Mouse (Mus musculus) midbrain, embryonic 11.5 days (tissue): ENCODE data around the gene Gtf3c2. TPM values are rescaled to one million over a fixed set of nuclear protein-coding genes. Genes with fewer than 3 reads are reported as not detected.
A peak's percentile ranks its signal among the peaks of the same experiment; 100 is the strongest.

ENCODE experiments used
- ATAC-seq: fragments of 200-750 bp; cut with Nextera tagmentation; 2 replicates; pipeline ENCODE4 v1.8.0; 2017; ENCODE audit warnings: moderate TSS enrichment, moderate library complexity; ENCODE audit not compliant: low FRiP score
- DNase-seq: peaks from one replicate; pipeline ENCODE4 v3.0.0; 2015; ENCODE audit warnings: low spot score; ENCODE audit errors: missing footprints
- H3K27ac ChIP-seq: fragments of 300-500 bp; sonication (generic); 2 replicates; pipeline ENCODE4 v1.5.1; 2014; ENCODE audit warnings: low read depth, low read length
- H3K27me3 ChIP-seq: fragments of 300-500 bp; sonication (generic); 2 replicates; pipeline ENCODE4 v1.6.1; 2014; ENCODE audit warnings: mild to moderate bottlenecking, low read length, moderate library complexity, mixed read lengths; ENCODE audit not compliant: control insufficient read depth, insufficient read depth
- H3K36me3 ChIP-seq: fragments of 300-500 bp; sonication (generic); 2 replicates; pipeline ENCODE4 v1.6.1; 2014; ENCODE audit warnings: mild to moderate bottlenecking, low read length, moderate library complexity, mixed read lengths; ENCODE audit not compliant: control insufficient read depth, insufficient read depth
- H3K4me1 ChIP-seq: fragments of 300-500 bp; sonication (generic); 2 replicates; pipeline ENCODE4 v1.6.1; 2014; ENCODE audit warnings: low read length; ENCODE audit not compliant: control insufficient read depth, insufficient read depth
- H3K4me2 ChIP-seq: fragments of 300-500 bp; sonication (generic); 2 replicates; pipeline ENCODE4 v1.6.1; 2014; ENCODE audit warnings: mild to moderate bottlenecking, moderate library complexity
- H3K4me3 ChIP-seq: fragments of 300-500 bp; sonication (generic); 2 replicates; pipeline ENCODE4 v1.5.1; 2014; ENCODE audit warnings: low read depth, low read length
- H3K9ac ChIP-seq: fragments of 300-500 bp; sonication (generic); 2 replicates; pipeline ENCODE4 v1.6.1; 2014; ENCODE audit warnings: low read length
- H3K9me3 ChIP-seq: fragments of 300-500 bp; sonication (generic); 2 replicates; pipeline ENCODE4 v1.6.1; 2016; ENCODE audit warnings: low read length; ENCODE audit not compliant: control insufficient read depth
- WGBS: fragments of 180-500 bp; shearing (Covaris S2); extraction: QIAGEN DNeasy Blood & Tissue Kit; methylation state at CpG from one replicate; pipeline ENCODE4 v1.1.7; 2014; 5-methylcytosine and 5-hydroxymethylcytosine counted together
- polyA plus RNA-seq: library from polyadenylated mRNA; unstranded; fragments of >200 nt; fragmentation: Nextera tagmentation; extraction: Ambion mirVana; gene quantifications from 2 replicates; pipeline ENCODE4 v1.2.1, GENCODE M21; 2014

The Gtf3c2 gene
- 71.9 and 72.5 TPM in 2 replicates for polyA plus RNA-seq

GRCm38 (mm10) chr5:31179766-31180630, at the start of gene Gtf3c2, which contains the start of gene Gm29609:
TSS of gene Gtf3c2 (minus strand) at chr5:31180144.
TSS of gene Gm29609 (minus strand) at chr5:31179911.
- Histone ChIP-seq H3K4me3 (peak within 1 kb of the TSS; percentile 67), H3K4me2 (peak within 1 kb of the TSS; percentile 88), H3K36me3 (no peaks in the 10 kb centered on the region), H3K9ac (peak within 1 kb of the TSS; percentile 95), H3K27me3 (no peaks in the 10 kb centered on the region), H3K4me1 (peaks cover 5% of the 10 kb centered on the region), H3K27ac (peak within 1 kb of the TSS; percentile 95), H3K9me3 (no peaks in the 10 kb centered on the region)
- ATAC-seq: peak; percentile 98
- DNase-seq: peak; percentile 100
- WGBS: under 1% methylated on average over 59 of the region's 59 CpGs

- 63% methylated on average over 1 of the region's 1 CpGs for WGBS
- no peaks in the 10 kb centered on the region for H3K27me3 ChIP-seq
- H3K4me2 ChIP-seq: no peak overlapping the region
- no peak for DNase-seq
- no peak overlapping the region for H3K9ac ChIP-seq
- no peaks in the 10 kb centered on the region for H3K9me3 ChIP-seq
- H3K4me3 ChIP-seq: no peak overlapping the region
- ATAC-seq: no peak
- no peak overlapping the region for H3K27ac ChIP-seq
- no peaks in the 10 kb centered on the region for H3K36me3 ChIP-seq
- no peaks in the 10 kb centered on the region for H3K4me1 ChIP-seq
Measured at GRCm38 (mm10) chr5:31226641-31227040, 46.7 kb upstream of the Gtf3c2 start.

GRCm38 (mm10) chr5:31222696-31223095, 42.8 kb upstream of the Gtf3c2 start:
- Histone ChIP-seq H3K9ac (no peak overlapping the region), H3K36me3 (no peaks in the 10 kb centered on the region), H3K27ac (no peak overlapping the region), H3K4me1 (peaks cover 8% of the 10 kb centered on the region; the same call in 1 of the 2 replicates), H3K27me3 (no peaks in the 10 kb centered on the region), H3K4me3 (no peak overlapping the region), H3K9me3 (no peaks in the 10 kb centered on the region), H3K4me2 (no peak overlapping the region)
- DNase-seq (no peak), ATAC-seq (no peak)
- 92% methylated on average over 9 of the region's 9 CpGs for WGBS

GRCm38 (mm10) chr5:31221304-31221945, 41.5 kb upstream of the Gtf3c2 start:
- H3K4me1 ChIP-seq: peaks cover 8% of the 10 kb centered on the region; the same call in 1 of the 2 replicates
- no peaks in the 10 kb centered on the region for H3K27me3 ChIP-seq
- H3K9me3 ChIP-seq: no peaks in the 10 kb centered on the region
- no peaks in the 10 kb centered on the region for H3K36me3 ChIP-seq
- peak overlapping the region; percentile 85 for H3K4me2 ChIP-seq
- DNase-seq: peak; percentile 88
- H3K27ac ChIP-seq: peak overlapping the region; percentile 91
- ATAC-seq: 0 out of 2 replicates have a peak, but pooled peaks have one; percentile 0
- peak overlapping the region; percentile 91 for H3K9ac ChIP-seq
- 16% methylated on average over 11 of the region's 11 CpGs for WGBS
- H3K4me3 ChIP-seq: peak overlapping the region; percentile 96

GRCm38 (mm10) chr5:31220448-31221303, 40.7 kb upstream of the Gtf3c2 start, which contains the start of gene Ppm1g:
TSS of gene Ppm1g (minus strand) at chr5:31220687.
- peak within 1 kb of the TSS; percentile 85 for H3K4me2 ChIP-seq
- peak within 1 kb of the TSS; percentile 96 for H3K4me3 ChIP-seq
- DNase-seq: peak; percentile 100
- ATAC-seq: peak; percentile 95
- H3K27me3 ChIP-seq: no peaks in the 10 kb centered on the region
- peaks cover 8% of the 10 kb centered on the region; the same call in 1 of the 2 replicates for H3K4me1 ChIP-seq
- under 1% methylated on average over 70 of the region's 70 CpGs for WGBS
- no peaks in the 10 kb centered on the region for H3K9me3 ChIP-seq
- no peaks in the 10 kb centered on the region for H3K36me3 ChIP-seq
- H3K9ac ChIP-seq: peak within 1 kb of the TSS; percentile 91
- H3K27ac ChIP-seq: peak within 1 kb of the TSS; percentile 91

- Histone ChIP-seq H3K36me3 (no peaks in the 10 kb centered on the region), H3K4me2 (peak overlapping the region; percentile 85), H3K9ac (peak overlapping the region; percentile 91), H3K4me1 (peaks cover 8% of the 10 kb centered on the region; the same call in 1 of the 2 replicates), H3K4me3 (peak overlapping the region; percentile 96), H3K9me3 (no peaks in the 10 kb centered on the region), H3K27ac (peak overlapping the region; percentile 91), H3K27me3 (no peaks in the 10 kb centered on the region)
- WGBS: under 1% methylated on average over 40 of the region's 40 CpGs
- DNase-seq: peak; percentile 95
- ATAC-seq: peak; percentile 81; the same call in 1 of the 2 replicates
Measured at GRCm38 (mm10) chr5:31219911-31220447, 40.0 kb upstream of the Gtf3c2 start.

- DNase-seq (no peak), ATAC-seq (no peak)
- Histone ChIP-seq H3K9me3 (no peaks in the 10 kb centered on the region), H3K4me3 (peak overlapping the region; percentile 96), H3K27me3 (no peaks in the 10 kb centered on the region), H3K9ac (peak overlapping the region; percentile 91), H3K27ac (no peak overlapping the region; the same call in 1 of the 2 replicates), H3K36me3 (no peaks in the 10 kb centered on the region), H3K4me1 (peaks cover 8% of the 10 kb centered on the region; the same call in 1 of the 2 replicates), H3K4me2 (peak overlapping the region; percentile 85)
- 2% methylated on average over 11 of the region's 11 CpGs for WGBS
Measured at GRCm38 (mm10) chr5:31219474-31219873, 39.5 kb upstream of the Gtf3c2 start.

GRCm38 (mm10) chr5:31219070-31219469, 39.1 kb upstream of the Gtf3c2 start:
- Histone ChIP-seq H3K27ac (no peak overlapping the region), H3K9me3 (no peaks in the 10 kb centered on the region), H3K4me1 (peaks cover 8% of the 10 kb centered on the region; the same call in 1 of the 2 replicates), H3K27me3 (no peaks in the 10 kb centered on the region), H3K4me2 (peak overlapping the region; percentile 85), H3K36me3 (no peaks in the 10 kb centered on the region), H3K9ac (no peak overlapping the region), H3K4me3 (peak overlapping the region; percentile 17)
- peak; percentile 88 for DNase-seq
- ATAC-seq: no peak
- 6% methylated on average over 2 of the region's 2 CpGs for WGBS
